Mouse (Mus musculus) thymus, postnatal 10 days (tissue): ENCODE measurements around the gene Spin2c.

Experiments used
- DNase-seq, 2 experiments: peaks; one replicate each; pipeline ENCODE4 v3.0.0; 2021; ENCODE audit warnings: low spot score in 2 of 2

Spin2c gene

DNA sequence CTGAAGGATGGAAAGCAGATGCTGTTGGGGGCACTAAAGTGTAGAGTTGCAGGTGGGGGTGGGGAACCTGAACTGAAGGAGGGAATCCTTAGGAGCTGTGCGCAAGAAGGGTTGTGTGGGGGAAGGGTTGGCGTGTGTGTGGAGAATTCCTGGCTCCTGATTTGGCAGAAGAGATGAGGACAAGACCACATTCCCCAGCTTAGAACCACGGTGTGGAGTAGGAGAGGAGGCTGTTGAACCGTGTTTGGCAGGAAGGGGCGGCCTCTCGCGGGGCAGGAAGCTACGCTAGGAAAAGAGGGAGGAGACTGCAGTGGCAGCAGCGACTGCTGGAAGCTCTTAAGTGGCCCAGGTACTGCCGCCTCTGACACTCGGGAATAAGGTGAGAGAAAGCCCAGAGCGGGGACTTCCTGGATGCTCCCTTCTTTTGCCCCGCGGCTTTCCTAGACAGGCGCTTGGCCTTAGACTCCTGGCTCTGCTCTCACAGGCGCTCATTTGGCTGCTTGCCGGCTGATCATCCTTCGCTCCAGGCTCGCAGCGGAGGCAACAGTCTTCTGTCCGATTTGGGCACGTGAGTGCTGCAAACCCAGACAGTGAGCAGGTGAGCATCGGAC lies at the start of gene Spin2c:
TSS of gene Spin2c (plus strand) at position 275 of the 611 bp plus-strand sequence.
- peak in 1 of 2 experiments; percentile 4 for DNase-seq

DNA sequence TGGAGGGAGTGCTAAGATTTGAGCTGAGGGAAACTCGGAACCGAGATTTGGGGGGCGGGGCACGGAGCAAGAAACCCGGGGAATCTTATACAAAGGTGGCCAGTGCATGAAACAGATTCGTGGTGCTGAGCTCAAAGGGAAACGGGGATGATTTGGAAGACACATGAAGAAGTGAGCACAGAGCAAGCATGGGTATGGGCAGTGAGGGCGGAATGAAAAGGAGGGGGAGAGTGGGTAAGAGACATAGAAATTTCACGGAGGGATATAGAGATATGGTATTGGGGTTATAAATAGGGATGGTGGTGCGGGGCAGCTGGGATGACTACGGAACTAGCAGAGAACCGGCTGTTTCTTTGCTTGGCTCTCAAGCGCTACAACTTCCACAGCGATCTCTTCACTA lies 581 bp downstream of the Spin2c start:
- no peak for DNase-seq
